Mouse (Mus musculus): ENCODE data around the gene Chst15.

Chst15 gene

DNA sequence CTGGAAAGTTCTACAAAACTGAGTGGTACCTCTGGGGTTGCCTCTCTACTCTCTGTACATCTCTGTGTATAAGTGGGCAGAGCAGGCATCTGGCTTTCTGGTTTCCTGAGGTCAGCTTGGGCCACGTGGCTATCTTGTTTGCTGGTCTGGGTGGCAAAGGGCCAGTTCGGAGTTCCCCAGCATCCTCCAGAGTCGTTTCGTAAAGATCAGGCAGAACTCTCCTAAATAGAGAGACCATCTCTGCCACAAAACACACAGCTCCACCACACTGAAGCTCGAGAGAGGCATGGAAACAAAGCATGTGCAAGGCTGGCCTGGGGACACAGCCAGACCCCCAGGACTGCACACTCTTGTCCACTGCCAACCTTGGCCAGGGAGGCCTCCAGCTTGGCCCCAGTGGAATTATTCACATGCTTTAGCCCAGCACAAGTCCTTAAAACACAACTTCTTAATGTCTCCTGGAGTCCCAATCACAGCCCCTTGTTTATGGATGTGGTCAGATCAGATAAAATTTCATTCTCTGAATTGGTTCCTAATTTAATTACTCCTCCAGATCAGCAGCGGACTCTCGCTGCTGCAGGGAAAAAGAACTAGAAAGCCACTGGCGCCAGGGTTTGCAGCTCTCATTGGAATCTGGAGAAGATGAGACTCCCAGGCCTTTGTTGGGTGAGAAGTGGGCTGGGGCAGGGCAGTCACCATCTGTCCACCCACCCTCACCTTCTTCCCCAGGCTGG, 14.4 kb downstream of the Chst15 start:
- DNase-seq (ENCODE audit: low spot score in 2 of 2): no peak

DNA sequence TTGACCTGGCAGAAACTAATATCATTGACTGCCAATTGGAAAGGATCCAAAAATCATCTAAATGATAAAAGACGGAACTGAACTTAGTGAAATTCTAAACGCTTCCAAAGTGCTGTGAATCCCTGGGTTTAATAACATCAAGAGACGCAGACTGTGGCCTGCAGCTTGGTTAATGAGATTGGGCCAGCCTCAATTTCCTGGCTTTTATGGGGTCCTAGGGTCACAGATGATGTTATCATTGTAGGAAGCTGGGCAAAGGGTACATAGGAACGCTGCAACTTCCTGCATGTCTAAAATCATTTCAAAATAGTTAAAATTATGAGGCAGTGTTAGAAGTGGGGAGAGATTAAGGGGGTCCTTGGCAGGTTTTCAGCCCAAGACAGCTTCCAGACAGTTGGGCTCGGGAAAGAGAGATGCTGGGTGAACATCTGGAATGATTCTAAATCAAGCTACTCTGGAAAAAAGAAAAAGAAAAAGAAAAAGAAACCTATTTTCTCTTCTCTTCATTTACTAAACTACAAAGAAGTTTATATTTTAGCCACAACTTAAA, 17.3 kb downstream of the Chst15 start:
- DNase-seq (ENCODE audit: low spot score in 2 of 2): no peak

- DNase-seq (ENCODE audit: low spot score in 2 of 2): no peak
Observed at GRCm38 (mm10) chr7:132298412-132298990, 18.5 kb downstream of the Chst15 start.

DNA sequence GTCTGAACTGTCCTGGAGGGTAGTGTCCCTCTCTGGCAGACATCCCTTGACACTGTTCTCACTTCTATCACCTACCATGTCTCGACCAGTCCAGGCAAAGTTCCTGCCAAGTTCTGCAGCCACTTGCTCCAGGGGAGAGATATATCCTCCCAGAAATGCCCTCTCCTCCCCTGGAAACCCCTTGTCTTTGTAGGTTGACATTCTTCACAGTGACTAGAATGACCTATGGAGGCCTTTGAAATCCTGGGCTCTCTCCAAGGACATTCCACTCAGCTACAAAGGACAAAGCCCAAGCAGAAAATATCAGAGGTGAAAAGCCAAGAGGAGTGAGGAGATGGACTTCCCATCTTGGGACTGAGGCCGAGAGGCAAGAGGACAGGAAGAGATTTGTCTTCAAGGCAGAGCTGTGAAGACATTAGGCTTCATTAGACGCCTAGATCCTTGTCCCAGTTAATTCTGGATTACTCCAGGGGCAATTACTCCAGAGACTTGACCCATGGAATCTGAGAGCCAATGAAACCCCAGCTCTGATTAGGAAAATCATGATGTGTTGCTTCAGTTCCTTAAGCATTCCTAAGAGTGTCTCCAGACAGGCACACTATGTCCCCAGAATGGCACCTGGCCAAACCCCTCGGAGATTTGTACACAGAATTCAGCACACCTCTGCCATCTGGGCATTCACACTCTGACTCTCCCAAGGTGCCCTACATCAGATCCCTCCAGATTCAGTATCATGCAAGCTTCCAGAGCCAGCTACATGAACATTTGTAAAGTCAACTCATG, 20.2 kb downstream of the Chst15 start:
- no peak for DNase-seq (ENCODE audit: low spot score in 2 of 2)

DNA sequence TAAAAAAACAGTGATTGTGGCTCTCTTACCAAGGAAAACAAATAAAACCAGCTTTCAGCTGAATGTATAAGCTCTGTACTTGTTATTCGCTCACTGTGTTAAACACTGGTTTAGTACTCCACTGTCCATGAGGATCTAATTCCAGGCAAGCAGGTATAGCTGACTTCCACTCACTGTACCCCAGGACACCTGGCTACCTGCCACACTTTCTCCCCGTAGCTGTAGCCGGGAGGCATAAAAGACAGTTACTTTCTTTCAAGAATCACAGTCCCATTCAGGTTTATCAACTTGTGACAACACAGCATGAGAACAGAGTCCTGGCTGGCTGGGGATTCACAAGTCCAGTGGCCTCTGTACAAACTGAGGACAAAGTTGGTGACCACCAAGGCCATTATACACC, 20.9 kb downstream of the Chst15 start:
- DNase-seq (ENCODE audit: low spot score in 2 of 2): no peak

DNA sequence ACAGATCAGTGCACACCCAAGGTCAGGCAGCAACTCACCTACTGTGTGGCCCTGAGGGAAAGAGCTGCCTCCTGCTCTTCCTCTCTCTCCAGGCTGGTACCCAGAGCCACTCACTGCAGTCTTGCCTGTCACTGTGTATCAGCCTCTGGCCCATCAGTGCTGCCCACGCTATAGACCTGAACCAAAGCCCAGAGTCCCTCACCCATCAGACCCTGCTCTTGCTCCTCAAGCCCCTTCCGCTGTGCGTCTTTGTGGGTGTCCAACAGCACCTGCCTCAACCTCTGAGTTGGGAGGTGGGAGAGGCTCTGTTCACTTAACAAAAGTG, 29.7 kb downstream of the Chst15 start:
- no peak for DNase-seq (ENCODE audit: low spot score in 2 of 2)

DNA sequence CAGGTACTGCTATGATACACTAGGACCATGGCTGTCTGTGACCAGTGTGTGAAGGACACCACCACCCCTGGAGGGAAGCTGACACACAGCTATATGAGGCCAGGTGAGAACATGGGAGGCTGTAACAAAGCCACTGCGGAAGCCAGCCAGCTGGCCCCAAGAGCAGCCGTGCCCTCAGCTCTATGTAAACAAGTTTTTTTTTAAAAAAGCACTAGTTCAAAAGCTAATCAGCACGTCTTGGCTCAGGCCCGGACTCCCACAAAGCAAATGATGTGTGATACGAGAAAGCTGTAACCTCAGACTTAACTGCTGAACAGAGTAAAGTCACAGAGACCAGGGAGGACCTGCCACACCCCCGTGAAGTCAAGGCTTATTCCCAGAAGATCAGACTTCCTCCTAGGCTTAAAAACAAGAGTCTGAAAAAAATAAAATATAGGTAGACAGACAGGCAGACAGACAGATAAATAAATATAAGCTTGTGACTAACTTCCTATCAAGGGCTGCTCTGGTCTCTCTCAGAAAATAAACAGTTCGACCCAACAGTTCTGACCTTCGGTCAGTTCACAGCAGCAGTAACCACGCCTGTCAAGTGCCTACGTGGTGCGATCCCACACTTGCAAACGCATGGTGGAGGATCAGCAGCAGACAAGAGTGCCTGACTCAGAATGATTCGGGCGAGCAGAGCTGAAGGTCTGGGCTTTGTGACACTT, 30.2 kb downstream of the Chst15 start:
- DNase-seq (ENCODE audit: low spot score in 2 of 2): no peak

- DNase-seq (ENCODE audit: low spot score in 2 of 2): peak; percentile 20 to 32
Observed at GRCm38 (mm10) chr7:132284795-132285194, 32.2 kb downstream of the Chst15 start.

DNA sequence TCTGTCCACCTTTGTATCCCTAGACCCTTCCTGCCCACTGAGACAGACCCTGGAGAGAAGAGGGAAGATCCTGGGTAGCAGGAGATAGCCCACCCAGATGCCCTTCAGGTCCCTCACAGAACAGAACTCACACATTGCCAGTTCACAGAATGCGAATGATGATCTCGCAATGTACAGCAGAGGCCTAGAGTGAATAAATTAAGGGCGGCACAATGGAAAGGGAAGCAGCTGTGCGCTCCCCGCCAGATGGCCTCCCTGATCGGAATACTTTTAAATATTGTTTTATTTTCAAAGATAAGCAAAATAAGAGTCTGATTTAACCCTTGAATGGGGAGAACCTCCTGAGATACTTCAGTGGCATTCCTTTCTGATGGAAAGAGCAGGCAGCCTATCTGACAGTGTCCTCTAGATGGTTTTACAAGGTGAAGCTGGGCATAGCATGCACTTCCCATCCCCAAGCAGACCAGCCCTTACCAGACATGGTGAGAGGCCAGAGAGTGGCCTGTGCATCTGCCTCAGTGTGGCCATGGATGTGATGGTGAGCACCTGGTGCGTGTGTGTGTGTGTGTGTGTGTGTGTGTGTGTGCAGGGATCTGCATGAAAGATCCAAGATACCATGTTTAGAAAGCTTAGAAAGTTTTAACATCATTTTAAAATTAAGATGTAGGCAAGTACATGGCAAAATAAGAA, 32.8 kb downstream of the Chst15 start:
- DNase-seq (ENCODE audit: low spot score in 2 of 2): no peak

- no peak for DNase-seq (ENCODE audit: low spot score in 2 of 2)
Observed at GRCm38 (mm10) chr7:132282576-132282975, 34.5 kb downstream of the Chst15 start.

GRCm38 (mm10) chr7:132282161-132282560, 34.9 kb downstream of the Chst15 start:
- no peak for DNase-seq (ENCODE audit: low spot score in 2 of 2)

- DNase-seq (ENCODE audit: low spot score in 2 of 2): no peak
Observed at GRCm38 (mm10) chr7:132281753-132282152, 35.3 kb downstream of the Chst15 start.

- DNase-seq (ENCODE audit: low spot score in 2 of 2): no peak
Observed at GRCm38 (mm10) chr7:132278658-132279057, 38.4 kb downstream of the Chst15 start.

- DNase-seq (ENCODE audit: low spot score in 2 of 2): no peak
Observed at GRCm38 (mm10) chr7:132276287-132276686, 40.7 kb downstream of the Chst15 start.

- DNase-seq (ENCODE audit: low spot score in 2 of 2): no peak
Observed at GRCm38 (mm10) chr7:132273741-132274513, 43.1 kb downstream of the Chst15 start.

GRCm38 (mm10) chr7:132272984-132273383, 44.0 kb downstream of the Chst15 start:
- DNase-seq (ENCODE audit: low spot score in 2 of 2): no peak

GRCm38 (mm10) chr7:132270364-132270763, 46.7 kb downstream of the Chst15 start:
- DNase-seq (ENCODE audit: low spot score in 2 of 2): no peak

DNA sequence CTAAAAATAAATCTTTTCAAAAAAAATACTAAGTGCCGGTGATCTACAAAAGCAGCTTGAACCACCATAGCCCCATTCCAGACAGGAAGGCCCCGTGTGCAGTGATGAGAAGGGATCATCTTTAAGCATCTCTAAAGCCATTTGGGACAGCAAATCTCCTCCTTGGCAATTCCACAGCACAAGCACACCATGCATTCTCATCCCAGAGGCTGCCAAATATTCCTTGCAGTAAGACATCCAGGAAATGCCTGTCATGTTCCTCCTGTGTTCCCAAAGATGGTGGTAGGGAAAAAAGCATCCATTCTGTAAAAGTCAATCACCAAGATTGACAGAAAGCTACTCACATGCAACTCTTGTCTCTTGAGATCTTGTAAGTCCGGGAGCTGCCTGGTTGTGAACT, 47.4 kb downstream of the Chst15 start:
- DNase-seq (ENCODE audit: low spot score in 2 of 2): no peak

DNA sequence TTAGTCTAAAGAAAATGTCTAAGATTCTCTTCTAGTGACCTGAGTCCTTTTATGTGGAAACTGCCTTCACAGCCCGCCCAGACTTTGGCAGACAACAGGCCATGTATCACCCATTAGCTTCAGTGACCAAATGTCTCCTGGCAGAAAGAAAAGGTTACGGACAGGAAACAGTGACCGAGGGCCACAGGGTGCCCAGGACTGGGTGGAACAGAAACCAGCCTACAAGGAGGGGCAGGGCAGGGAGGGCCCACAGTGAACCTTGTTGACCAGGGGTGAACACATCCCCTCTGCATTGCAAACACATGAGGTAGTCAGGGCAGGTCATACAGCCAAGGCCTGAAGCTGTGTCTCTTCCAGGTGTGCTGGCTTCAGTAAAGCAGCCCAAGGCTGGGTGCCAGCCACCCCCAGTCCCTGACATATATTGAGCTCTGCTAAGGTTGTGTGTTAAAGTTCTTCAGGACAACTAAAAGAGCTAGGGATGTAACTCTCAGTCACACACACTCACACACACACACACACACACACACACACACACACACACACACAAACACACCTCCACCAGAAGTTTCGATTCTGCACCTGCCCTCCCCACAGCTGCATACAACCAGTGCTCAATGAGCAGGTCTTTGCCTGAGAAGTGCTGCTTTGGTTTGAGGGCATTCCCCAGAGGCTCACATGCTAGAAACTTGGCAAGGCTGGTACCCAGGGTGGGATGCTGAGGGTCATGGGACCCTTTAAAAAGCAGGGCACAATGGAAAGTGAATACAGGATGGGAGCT, 49.1 kb downstream of the Chst15 start:
- DNase-seq (ENCODE audit: low spot score in 2 of 2): no peak

DNA sequence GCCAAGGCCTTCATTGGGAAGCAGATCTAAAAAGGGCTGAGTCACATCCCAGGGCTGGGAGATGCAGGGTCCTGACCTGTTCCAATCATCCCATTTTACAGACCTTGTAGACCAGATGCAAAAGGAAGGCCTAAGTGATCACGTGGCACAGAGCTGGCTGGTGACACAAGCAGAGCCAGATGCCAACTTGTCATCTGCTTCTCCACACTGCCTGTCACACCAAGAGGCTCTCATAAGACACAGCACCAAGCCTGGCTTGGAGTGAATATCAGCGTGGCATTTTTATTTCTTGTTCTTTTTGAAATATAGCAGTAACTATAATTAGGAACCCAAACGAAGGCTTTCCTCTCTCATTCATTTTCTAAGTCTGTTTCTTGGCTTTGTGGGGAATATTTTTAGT, 52.3 kb downstream of the Chst15 start:
- peak in 1 of 2 experiments; percentile 34 for DNase-seq (ENCODE audit: low spot score in 2 of 2)
